Mouse (Mus musculus): ENCODE measurements around the gene Tmem218. TPM values are rescaled to one million over a fixed set of nuclear protein-coding genes. Genes with fewer than 3 reads are reported as not detected.

Tmem218 gene
- 8.6 TPM for polyA plus RNA-seq (2014; fragmentation: Illumina TruSeq; extraction: RNeasy Lipid Tissue Mini Kit (QIAGEN cat#74804); ENCODE audit: low read depth, low replicate concordance)

DNA sequence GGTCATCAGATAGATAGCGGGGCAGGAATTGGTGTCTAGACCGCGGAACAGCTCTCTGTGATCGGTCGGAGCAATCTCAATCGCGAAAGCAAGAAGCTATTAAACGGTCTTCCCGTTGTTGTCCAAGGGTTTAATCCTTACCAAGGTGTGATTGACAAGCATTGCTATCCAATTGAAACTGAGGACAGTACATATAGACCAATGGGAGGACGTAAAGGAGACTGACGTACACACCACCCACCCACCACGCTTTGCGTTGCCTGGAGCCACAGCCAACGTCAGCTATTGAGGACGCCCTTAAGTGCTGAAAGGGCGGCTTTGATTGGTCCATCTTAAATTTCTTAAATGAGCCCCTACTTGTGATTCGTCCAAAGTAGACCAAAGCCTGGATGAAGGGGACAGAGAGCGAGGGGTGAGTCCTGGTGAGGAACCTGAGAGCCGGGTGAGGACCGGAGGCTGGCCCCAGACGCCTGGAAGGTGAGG lies at the start of gene Tmem218:
Gene Tmem218, plus strand, starts transcription at position 295 of the 483 bp plus-strand sequence.

GRCm38 (mm10) chr9:37255149-37255888 lies 47.3 kb downstream of the Tmem218 start, which contains the start of gene Slc37a2:
Slc37a2 (minus strand) TSS chr9:37255738.

Other genes starting within 250 kb of the Tmem218 start
- gene Pknox2, start 60.8 kb upstream of the Tmem218 start, polyA plus RNA-seq (2014; fragmentation: Illumina TruSeq; extraction: RNeasy Lipid Tissue Mini Kit (QIAGEN cat#74804); ENCODE audit: low read depth, low replicate concordance): 24.7 TPM
- gene Slc37a2, start 47.5 kb downstream of the Tmem218 start, polyA plus RNA-seq (2014; fragmentation: Illumina TruSeq; extraction: RNeasy Lipid Tissue Mini Kit (QIAGEN cat#74804); ENCODE audit: low read depth, low replicate concordance): 3.3 TPM
- 35.5 TPM for gene Ccdc15, start 140.2 kb downstream of the Tmem218 start, polyA plus RNA-seq (2014; fragmentation: Illumina TruSeq; extraction: RNeasy Lipid Tissue Mini Kit (QIAGEN cat#74804); ENCODE audit: low read depth, low replicate concordance)
- gene Hepacam, start 159.1 kb downstream of the Tmem218 start, polyA plus RNA-seq (2014; fragmentation: Illumina TruSeq; extraction: RNeasy Lipid Tissue Mini Kit (QIAGEN cat#74804); ENCODE audit: low read depth, low replicate concordance): 5.7 TPM
- 0.11 TPM for gene Robo4, start 193.7 kb downstream of the Tmem218 start, polyA plus RNA-seq (2014; fragmentation: Illumina TruSeq; extraction: RNeasy Lipid Tissue Mini Kit (QIAGEN cat#74804); ENCODE audit: low read depth, low replicate concordance)
- gene Robo3, start 225.0 kb downstream of the Tmem218 start, polyA plus RNA-seq (2014; fragmentation: Illumina TruSeq; extraction: RNeasy Lipid Tissue Mini Kit (QIAGEN cat#74804); ENCODE audit: low read depth, low replicate concordance): not detected